ENCODE assay signal across 8 mouse cellular contexts in genomic region chr7:28812436-28812835, GRCm38 (mm10). TPM values are rescaled to one million over a fixed set of nuclear protein-coding genes. Genes with fewer than 3 reads are reported as not detected.
A peak's percentile ranks its signal among the peaks of the same experiment; 100 is the strongest.
DNase-seq lines count a peak whose midpoint lies in the region; ATAC-seq and TF ChIP-seq lines count a peak whose summit lies in the region.

No protein-coding gene starts in this region.

- H3K27ac ChIP-seq in kidney, embryonic 16.5 days (ENCODE audit: low read length), result peak overlapping the region; percentile 99; the same call in 1 of the 2 replicates
- H3K27ac ChIP-seq in embryonic facial prominence, embryonic 12.5 days, result peak overlapping the region; percentile 18; the same call in 1 of the 2 replicates
- no peak overlapping the region for H3K27ac ChIP-seq in hindbrain, postnatal 0 days

- TF ChIP-seq CTCF in hindbrain, postnatal 0 days (IDR thresholded peaks at IDR 0.05; ENCODE audit: low read depth), result no peak

- peak overlapping the region; percentile 86 for H3K4me3 ChIP-seq in kidney, embryonic 16.5 days (ENCODE audit: low read length)
- peak overlapping the region; percentile 74 for H3K4me3 ChIP-seq in embryonic facial prominence, embryonic 12.5 days
- H3K4me3 ChIP-seq in hindbrain, postnatal 0 days (ENCODE audit: low read length), result peak overlapping the region; percentile 76

- H3K4me1 ChIP-seq in kidney, embryonic 16.5 days (ENCODE audit: insufficient read depth, low read length), result peaks cover 59% of the 10 kb centered on the region
- peaks cover 44% of the 10 kb centered on the region for H3K4me1 ChIP-seq in embryonic facial prominence, embryonic 12.5 days
- H3K4me1 ChIP-seq in hindbrain, postnatal 0 days (ENCODE audit: insufficient read depth, low read length), result peaks cover 16% of the 10 kb centered on the region

- peaks cover 49% of the 10 kb centered on the region for H3K36me3 ChIP-seq in kidney, embryonic 16.5 days (ENCODE audit: insufficient read depth, low read length)
- H3K36me3 ChIP-seq in embryonic facial prominence, embryonic 12.5 days, result peaks cover 51% of the 10 kb centered on the region
- peaks cover 40% of the 10 kb centered on the region for H3K36me3 ChIP-seq in hindbrain, postnatal 0 days (ENCODE audit: insufficient read depth, low read length)

- H3K9me3 ChIP-seq in kidney, embryonic 16.5 days (ENCODE audit: low read length), result no peaks in the 10 kb centered on the region
- H3K9me3 ChIP-seq in embryonic facial prominence, embryonic 12.5 days, result no peaks in the 10 kb centered on the region
- H3K9me3 ChIP-seq in hindbrain, postnatal 0 days (ENCODE audit: low read length), result no peaks in the 10 kb centered on the region

- WGBS in kidney, embryonic 16.5 days, result 51% methylated on average over 4 of the region's 4 CpGs
- WGBS in embryonic facial prominence, embryonic 12.5 days, result 73% methylated on average over 4 of the region's 4 CpGs
- 62% methylated on average over 4 of the region's 4 CpGs for WGBS in hindbrain, postnatal 0 days

- DNase-seq in kidney, adult 8-10 months, result no peak
- DNase-seq in hindbrain, postnatal 0 days (ENCODE audit: low spot score), result no peak
- DNase-seq in naive thymus-derived CD4-positive, alpha-beta T cell, adult 2 months (ENCODE audit: low read depth), result peak; percentile 30
- DNase-seq in left cerebral cortex, adult 8-10 months (ENCODE audit: low spot score in 2 of 2), result no peak
- no peak for DNase-seq in spleen, postnatal 10 days (ENCODE audit: low spot score in 2 of 2)

- H3K4me2 ChIP-seq in kidney, embryonic 16.5 days (replicated peaks; ENCODE audit: low read depth, low read length), result peak overlapping the region; percentile 92
- peak overlapping the region; percentile 94 for H3K4me2 ChIP-seq in embryonic facial prominence, embryonic 12.5 days (replicated peaks)
- peak overlapping the region; percentile 77 for H3K4me2 ChIP-seq in hindbrain, postnatal 0 days (ENCODE audit: low read depth, low read length)

- no peaks in the 10 kb centered on the region for H3K27me3 ChIP-seq in kidney, embryonic 16.5 days (ENCODE audit: insufficient read depth, low read length)
- no peaks in the 10 kb centered on the region for H3K27me3 ChIP-seq in embryonic facial prominence, embryonic 12.5 days
- no peaks in the 10 kb centered on the region for H3K27me3 ChIP-seq in hindbrain, postnatal 0 days (ENCODE audit: insufficient read depth, low read length)

- no peak for ATAC-seq in kidney, embryonic 16.5 days (ENCODE audit: low FRiP score, low TSS enrichment)
- no peak for ATAC-seq in embryonic facial prominence, embryonic 12.5 days (ENCODE audit: insufficient number of reproducible peaks, insufficient read depth, low FRiP score, low TSS enrichment)
- no peak for ATAC-seq in hindbrain, postnatal 0 days
- ATAC-seq in inflammation-experienced regulatory T-cells, adult 6 months, result no peak

- peak overlapping the region; percentile 97 for H3K9ac ChIP-seq in kidney, embryonic 16.5 days (replicated peaks; ENCODE audit: low read length)
- H3K9ac ChIP-seq in embryonic facial prominence, embryonic 12.5 days, result peak overlapping the region; percentile 98
- peak overlapping the region; percentile 92; the same call in 1 of the 2 replicates for H3K9ac ChIP-seq in hindbrain, postnatal 0 days (replicated peaks; ENCODE audit: low read length)

RNA-seq across cellular contexts. Expression of gene Hnrnpl, which starts 4.1 kb away (rescaled TPM):
- polyA plus RNA-seq in kidney, embryonic 16.5 days (2015; fragmentation: Nextera tagmentation; extraction: Ambion mirVana), result 204 and 224 TPM in 2 replicates
- 372 and 383 TPM in 2 replicates for polyA plus RNA-seq in embryonic facial prominence, embryonic 12.5 days (2016; fragmentation: Nextera tagmentation; extraction: Ambion mirVana)
- total RNA-seq in hindbrain, postnatal 0 days (2014; rRNA removed), result 233 and 275 TPM in 2 replicates
- polyA plus RNA-seq in hindbrain, postnatal 0 days (2015; fragmentation: Nextera tagmentation; extraction: Ambion mirVana), result 179 and 191 TPM in 2 replicates
- 100 to 1,000 TPM; 433 to 466 (median 453) TPM for total RNA-seq in left cerebral cortex, adult 8-10 months (2022)
- polyA plus RNA-seq in inflammation-experienced regulatory T-cells, adult 6 months (2017; shearing (Covaris generic)), result 100 to 1,000 TPM; 171 to 386 (median 383) TPM

RNA-seq across cellular contexts. Expression of gene Ech1, which starts 12.6 kb away (rescaled TPM):
- polyA plus RNA-seq in kidney, embryonic 16.5 days (2015; fragmentation: Nextera tagmentation; extraction: Ambion mirVana), result 198 and 214 TPM in 2 replicates
- polyA plus RNA-seq in embryonic facial prominence, embryonic 12.5 days (2016; fragmentation: Nextera tagmentation; extraction: Ambion mirVana), result 117 and 128 TPM in 2 replicates
- total RNA-seq in hindbrain, postnatal 0 days (2014; rRNA removed), result 95.5 and 131 TPM in 2 replicates
- 122 and 127 TPM in 2 replicates for polyA plus RNA-seq in hindbrain, postnatal 0 days (2015; fragmentation: Nextera tagmentation; extraction: Ambion mirVana)
- total RNA-seq in left cerebral cortex, adult 8-10 months (2022), result 10 to 100 TPM; 57.9 to 68.0 (median 62.2) TPM
- 100 to 1,000 TPM; 190 to 267 (median 222) TPM for polyA plus RNA-seq in inflammation-experienced regulatory T-cells, adult 6 months (2017; shearing (Covaris generic))

RNA-seq across cellular contexts. Expression of gene Lgals4, which starts 21.2 kb away (rescaled TPM):
- 10.8 and 12.8 TPM in 2 replicates for polyA plus RNA-seq in kidney, embryonic 16.5 days (2015; fragmentation: Nextera tagmentation; extraction: Ambion mirVana)
- polyA plus RNA-seq in embryonic facial prominence, embryonic 12.5 days (2016; fragmentation: Nextera tagmentation; extraction: Ambion mirVana), result 5.4 and 7.3 TPM in 2 replicates
- 0.47 and 8.4 TPM in 2 replicates for total RNA-seq in hindbrain, postnatal 0 days (2014; rRNA removed)
- 5.0 and 5.8 TPM in 2 replicates for polyA plus RNA-seq in hindbrain, postnatal 0 days (2015; fragmentation: Nextera tagmentation; extraction: Ambion mirVana)
- 1 to 10 TPM; 1.4 to 3.4 (median 3.0) TPM for total RNA-seq in left cerebral cortex, adult 8-10 months (2022)
- polyA plus RNA-seq in inflammation-experienced regulatory T-cells, adult 6 months (2017; shearing (Covaris generic)), result 10 to 100 TPM; 18.1 to 38.8 (median 20.9) TPM

RNA-seq across cellular contexts. Expression of gene Rinl, which starts 23.7 kb away (rescaled TPM):
- 7.0 and 7.7 TPM in 2 replicates for polyA plus RNA-seq in kidney, embryonic 16.5 days (2015; fragmentation: Nextera tagmentation; extraction: Ambion mirVana)
- 2.2 and 2.8 TPM in 2 replicates for polyA plus RNA-seq in embryonic facial prominence, embryonic 12.5 days (2016; fragmentation: Nextera tagmentation; extraction: Ambion mirVana)
- 1.2 TPM in 2 replicates for total RNA-seq in hindbrain, postnatal 0 days (2014; rRNA removed)
- 1.4 and 2.0 TPM in 2 replicates for polyA plus RNA-seq in hindbrain, postnatal 0 days (2015; fragmentation: Nextera tagmentation; extraction: Ambion mirVana)
- total RNA-seq in left cerebral cortex, adult 8-10 months (2022), result 1 to 10 TPM; 2.0 to 4.9 (median 4.1) TPM
- 100 to 1,000 TPM; 216 to 294 (median 288) TPM for polyA plus RNA-seq in inflammation-experienced regulatory T-cells, adult 6 months (2017; shearing (Covaris generic))

RNA-seq across cellular contexts. Expression of gene Nfkbib, which starts 45.1 kb away (rescaled TPM):
- 48.5 and 53.2 TPM in 2 replicates for polyA plus RNA-seq in kidney, embryonic 16.5 days (2015; fragmentation: Nextera tagmentation; extraction: Ambion mirVana)
- 38.9 and 42.0 TPM in 2 replicates for polyA plus RNA-seq in embryonic facial prominence, embryonic 12.5 days (2016; fragmentation: Nextera tagmentation; extraction: Ambion mirVana)
- total RNA-seq in hindbrain, postnatal 0 days (2014; rRNA removed), result 18.2 and 22.7 TPM in 2 replicates
- 59.7 and 67.9 TPM in 2 replicates for polyA plus RNA-seq in hindbrain, postnatal 0 days (2015; fragmentation: Nextera tagmentation; extraction: Ambion mirVana)
- total RNA-seq in left cerebral cortex, adult 8-10 months (2022), result 10 to 100 TPM; 32.2 to 34.7 (median 33.3) TPM
- polyA plus RNA-seq in inflammation-experienced regulatory T-cells, adult 6 months (2017; shearing (Covaris generic)), result 10 to 100 TPM; 46.0 to 72.8 (median 53.3) TPM
